In genomic region chr9:46016417-46016816, GRCm38 (mm10) we compare ENCODE assay signal across 15 mouse cellular contexts. TPM values are rescaled to one million over a fixed set of nuclear protein-coding genes. Genes with fewer than 3 reads are reported as not detected.
A peak's percentile ranks its signal among the peaks of the same experiment; 100 is the strongest.
DNase-seq lines count a peak whose midpoint lies in the region; ATAC-seq and TF ChIP-seq lines count a peak whose summit lies in the region.
"Had no signal": no experiment of that assay in that cellular context is flagged by ENCODE, and none has a peak within 500 bp of the region (broad histone marks: within the 10 kb centered on the region; RNA-seq: fewer than 3 reads in every experiment).

No protein-coding gene starts in this region.

- WGBS in hindbrain, embryonic 12.5 days, result 73% methylated on average over 4 of the region's 4 CpGs
- WGBS in hindbrain, embryonic 16.5 days, result 71% methylated on average over 4 of the region's 4 CpGs
- 60% methylated on average over 4 of the region's 4 CpGs for WGBS in midbrain, embryonic 11.5 days
- 65% methylated on average over 4 of the region's 4 CpGs for WGBS in midbrain, embryonic 10.5 days

- ATAC-seq in hindbrain, embryonic 12.5 days (ENCODE audit: low FRiP score), result no peak
- no peak for ATAC-seq in hindbrain, embryonic 16.5 days
- ATAC-seq in midbrain, embryonic 11.5 days (ENCODE audit: low FRiP score), result no peak
- ATAC-seq: inflammation-experienced regulatory T-cells, adult 6 months had no signal

- H3K4me1 ChIP-seq in hindbrain, embryonic 12.5 days, result peaks cover 41% of the 10 kb centered on the region
- H3K4me1 ChIP-seq in hindbrain, embryonic 16.5 days (ENCODE audit: control insufficient read depth, insufficient read depth, low read depth, low read length), result peaks cover 32% of the 10 kb centered on the region
- peaks cover 24% of the 10 kb centered on the region for H3K4me1 ChIP-seq in midbrain, embryonic 11.5 days (ENCODE audit: control insufficient read depth, insufficient read depth, low read length)
- peaks cover 48% of the 10 kb centered on the region for H3K4me1 ChIP-seq in midbrain, embryonic 10.5 days

- no peak overlapping the region for H3K9ac ChIP-seq in hindbrain, embryonic 12.5 days
- H3K9ac ChIP-seq in hindbrain, embryonic 16.5 days (ENCODE audit: low read depth, low read length), result no peak overlapping the region
- no peak overlapping the region for H3K9ac ChIP-seq in midbrain, embryonic 11.5 days (ENCODE audit: low read length)
- H3K9ac ChIP-seq: embryonic facial prominence, embryonic 12.5 days; liver, embryonic 14.5 days had no signal

- no peaks in the 10 kb centered on the region for H3K9me3 ChIP-seq in hindbrain, embryonic 12.5 days (replicated peaks)
- H3K9me3 ChIP-seq in hindbrain, embryonic 16.5 days (ENCODE audit: control insufficient read depth, low read length), result no peaks in the 10 kb centered on the region
- H3K9me3 ChIP-seq in midbrain, embryonic 11.5 days (ENCODE audit: control insufficient read depth, low read length), result no peaks in the 10 kb centered on the region
- no peaks in the 10 kb centered on the region for H3K9me3 ChIP-seq in midbrain, embryonic 10.5 days (replicated peaks)
- H3K9me3 ChIP-seq: embryonic facial prominence, embryonic 12.5 days; limb, embryonic 10.5 days had no signal

- no peak for TF ChIP-seq CTCF in gastrocnemius, adult 2 months (IDR thresholded peaks at IDR 0.05)

- intact Hi-C loops in gastrocnemius, adult 2 months (cut with DNase I), result loop anchor here (5.0 kb wide), 1 partner anchor 56 kb away; no protein-coding TSS in a partner anchor
- intact Hi-C loops in gastrocnemius, postnatal 36 days (cut with DNase I), result no loop called here

- no peak for DNase-seq in gastrocnemius, adult 2 months
- DNase-seq in gastrocnemius, postnatal 36 days, result no peak
- peak; percentile 83 for DNase-seq in midbrain, embryonic 11.5 days (ENCODE audit: low spot score, missing footprints)
- no peak for DNase-seq in midbrain, embryonic 10.5 days (ENCODE audit: low spot score)
- peak; percentile 69 for DNase-seq in lung, postnatal 36 days
- DNase-seq in T-cell, adult 2 months (ENCODE audit: low spot score), result no peak
- DNase-seq: cerebellum, adult 11 months; gastrocnemius, postnatal 25 days; layer of hippocampus, postnatal 36 days had no signal

- no peak overlapping the region for H3K4me3 ChIP-seq in gastrocnemius, adult 2 months
- H3K4me3 ChIP-seq in hindbrain, embryonic 12.5 days, result no peak overlapping the region
- no peak overlapping the region for H3K4me3 ChIP-seq in hindbrain, embryonic 16.5 days (ENCODE audit: low read length)
- H3K4me3 ChIP-seq in midbrain, embryonic 11.5 days (ENCODE audit: low read depth, low read length), result no peak overlapping the region
- no peak overlapping the region for H3K4me3 ChIP-seq in midbrain, embryonic 10.5 days
- H3K4me3 ChIP-seq: embryonic facial prominence, embryonic 12.5 days; limb, embryonic 10.5 days had no signal

- H3K27ac ChIP-seq in gastrocnemius, adult 2 months, result peak overlapping the region; percentile 99; the same call in 1 of the 2 replicates
- no peak overlapping the region for H3K27ac ChIP-seq in hindbrain, embryonic 12.5 days
- no peak overlapping the region for H3K27ac ChIP-seq in hindbrain, embryonic 16.5 days (ENCODE audit: low read depth, low read length)
- no peak overlapping the region for H3K27ac ChIP-seq in midbrain, embryonic 11.5 days (ENCODE audit: low read depth, low read length)
- H3K27ac ChIP-seq in midbrain, embryonic 10.5 days (replicated peaks), result no peak overlapping the region
- H3K27ac ChIP-seq: embryonic facial prominence, embryonic 12.5 days; limb, embryonic 10.5 days; liver, embryonic 14.5 days had no signal

- 0 out of 2 replicates have a peak, but pooled peaks cover 4% of the 10 kb centered on the region for H3K36me3 ChIP-seq in hindbrain, embryonic 12.5 days
- no peaks in the 10 kb centered on the region for H3K36me3 ChIP-seq in hindbrain, embryonic 16.5 days (ENCODE audit: control insufficient read depth, insufficient read depth, low read length)
- no peaks in the 10 kb centered on the region; the same call in 1 of the 2 replicates for H3K36me3 ChIP-seq in midbrain, embryonic 11.5 days (ENCODE audit: control insufficient read depth, insufficient read depth, low read length)
- H3K36me3 ChIP-seq in midbrain, embryonic 10.5 days, result peaks cover 28% of the 10 kb centered on the region

- no peaks in the 10 kb centered on the region for H3K27me3 ChIP-seq in hindbrain, embryonic 12.5 days
- no peaks in the 10 kb centered on the region for H3K27me3 ChIP-seq in hindbrain, embryonic 16.5 days (replicated peaks; ENCODE audit: control insufficient read depth, insufficient read depth, low read length)
- H3K27me3 ChIP-seq in midbrain, embryonic 11.5 days (ENCODE audit: control insufficient read depth, insufficient read depth, low read length), result no peaks in the 10 kb centered on the region
- peaks cover 2% of the 10 kb centered on the region for H3K27me3 ChIP-seq in midbrain, embryonic 10.5 days (ENCODE audit: low read depth, poor library complexity, severe bottlenecking)
- H3K27me3 ChIP-seq: embryonic facial prominence, embryonic 12.5 days had no signal

- 0 out of 2 replicates have a peak overlapping the region, but pooled peaks have one; percentile 11 for H3K4me2 ChIP-seq in hindbrain, embryonic 12.5 days (replicated peaks)
- no peak overlapping the region; the same call in 1 of the 2 replicates for H3K4me2 ChIP-seq in hindbrain, embryonic 16.5 days (ENCODE audit: low read length)
- no peak overlapping the region for H3K4me2 ChIP-seq in midbrain, embryonic 11.5 days

RNA-seq across cellular contexts. Expression of gene Sik3, which starts 3.8 kb away (rescaled TPM):
- 10 to 100 TPM; 38.0 to 41.1 TPM for total RNA-seq in gastrocnemius, adult 2 months (2021)
- total RNA-seq in gastrocnemius, postnatal 36 days (2021), result 10 to 100 TPM; 28.6 to 43.1 TPM
- 13.9 and 14.7 TPM in 2 replicates for polyA plus RNA-seq in hindbrain, embryonic 12.5 days (2016; fragmentation: Nextera tagmentation; extraction: Ambion mirVana)
- 5.2 and 5.7 TPM in 2 replicates for polyA plus RNA-seq in hindbrain, embryonic 16.5 days (2015; fragmentation: Nextera tagmentation; extraction: Ambion mirVana)
- 8.7 and 8.9 TPM in 2 replicates for polyA plus RNA-seq in midbrain, embryonic 11.5 days (2014; fragmentation: Nextera tagmentation; extraction: Ambion mirVana)
- 3.9 and 4.5 TPM in 2 replicates for polyA plus RNA-seq in midbrain, embryonic 10.5 days (2016; fragmentation: Nextera tagmentation; extraction: Ambion mirVana)

RNA-seq across cellular contexts. Expression of gene Pafah1b2, which starts 3.9 kb away (rescaled TPM):
- 10 to 100 TPM; 28.0 to 29.5 TPM for total RNA-seq in gastrocnemius, adult 2 months (2021)
- total RNA-seq in gastrocnemius, postnatal 36 days (2021), result 10 to 100 TPM; 24.7 to 26.8 TPM
- polyA plus RNA-seq in hindbrain, embryonic 12.5 days (2016; fragmentation: Nextera tagmentation; extraction: Ambion mirVana), result 290 and 303 TPM in 2 replicates
- 263 and 279 TPM in 2 replicates for polyA plus RNA-seq in hindbrain, embryonic 16.5 days (2015; fragmentation: Nextera tagmentation; extraction: Ambion mirVana)
- 274 and 275 TPM in 2 replicates for polyA plus RNA-seq in midbrain, embryonic 11.5 days (2014; fragmentation: Nextera tagmentation; extraction: Ambion mirVana)
- 276 and 298 TPM in 2 replicates for polyA plus RNA-seq in midbrain, embryonic 10.5 days (2016; fragmentation: Nextera tagmentation; extraction: Ambion mirVana)

Comparison
In these comparisons a context has a peak if more than half of its experiments do, and no peak if none do; other contexts are left out.
1. DNase-seq: peak in midbrain, embryonic 11.5 days (single experiment) and lung, postnatal 36 days (single experiment); none in gastrocnemius, adult 2 months (single experiment), gastrocnemius, postnatal 36 days (0 of 2), midbrain, embryonic 10.5 days (single experiment) and T-cell, adult 2 months (single experiment).